Mouse (Mus musculus) midbrain, embryonic 12.5 days (tissue): ENCODE data around the gene Capg. TPM values are rescaled to one million over a fixed set of nuclear protein-coding genes. Genes with fewer than 3 reads are reported as not detected.
"Not testable (repeated sequence)": the region's sequence is repeated elsewhere in the genome, so short reads cannot be mapped to it uniquely, and the experiment has no call there.

Experiments used
- ATAC-seq: fragments of 200-750 bp; cut with Nextera tagmentation; 2 replicates; pipeline ENCODE4 v1.8.0; 2017; ENCODE audit warnings: low read depth, moderate TSS enrichment, moderate library complexity; ENCODE audit not compliant: low FRiP score
- H3K27ac ChIP-seq: fragments of 300-500 bp; sonication (generic); replicated peaks from 2 replicates; pipeline ENCODE4 v1.5.1; 2016; ENCODE audit warnings: mild to moderate bottlenecking
- H3K27me3 ChIP-seq: fragments of 300-500 bp; sonication (generic); 2 replicates; pipeline ENCODE4 v1.6.1; 2016; ENCODE audit warnings: mild to moderate bottlenecking
- H3K36me3 ChIP-seq: fragments of 300-500 bp; sonication (generic); 2 replicates; pipeline ENCODE4 v1.6.1; 2016
- H3K4me1 ChIP-seq: fragments of 300-500 bp; sonication (generic); 2 replicates; pipeline ENCODE4 v1.6.1; 2016
- H3K4me2 ChIP-seq: fragments of 300-500 bp; sonication (generic); replicated peaks from 2 replicates; pipeline ENCODE4 v1.6.1; 2016; ENCODE audit warnings: mild to moderate bottlenecking, moderate library complexity
- H3K4me3 ChIP-seq: fragments of 300-500 bp; sonication (generic); 2 replicates; pipeline ENCODE4 v1.5.1; 2016; ENCODE audit warnings: mild to moderate bottlenecking
- H3K9ac ChIP-seq: fragments of 300-500 bp; sonication (generic); replicated peaks from 2 replicates; pipeline ENCODE4 v1.6.1; 2016; ENCODE audit warnings: mild to moderate bottlenecking, moderate library complexity
- H3K9me3 ChIP-seq: fragments of 300-500 bp; sonication (generic); 2 replicates; pipeline ENCODE4 v1.6.1; 2016; ENCODE audit warnings: mild to moderate bottlenecking
- WGBS: fragments of 180-500 bp; shearing (Covaris S2); methylation state at CpG from one replicate; pipeline ENCODE4 v1.1.7; 2016; 5-methylcytosine and 5-hydroxymethylcytosine counted together
- polyA plus RNA-seq: library from polyadenylated mRNA; unstranded; fragments of >200 nt; fragmentation: Nextera tagmentation; extraction: Ambion mirVana; gene quantifications from 2 replicates; pipeline ENCODE4 v1.2.1, GENCODE M21; 2016

The Capg gene
- polyA plus RNA-seq, 1 experiment from 2014 or later = 5.8 TPM

GRCm38 (mm10) chr6:72519303-72519702, 24.9 kb upstream of the Capg start:
- H3K4me2 ChIP-seq = peak overlapping the region; percentile 42
- 17% methylated on average over 8 of the region's 8 CpGs for WGBS
- H3K9ac ChIP-seq = peak overlapping the region; percentile 41
- no peaks in the 10 kb centered on the region for H3K36me3 ChIP-seq
- 0 out of 2 replicates have a peak overlapping the region, but pooled peaks have one; percentile 3 for H3K4me3 ChIP-seq
- H3K4me1 ChIP-seq = peaks cover 28% of the 10 kb centered on the region
- no peaks in the 10 kb centered on the region for H3K9me3 ChIP-seq
- H3K27ac ChIP-seq = peak overlapping the region; percentile 92
- H3K27me3 ChIP-seq = no peaks in the 10 kb centered on the region
- peak; percentile 53; the same call in 1 of the 2 replicates for ATAC-seq

GRCm38 (mm10) chr6:72519892-72520663, 24.1 kb upstream of the Capg start:
- peaks cover 28% of the 10 kb centered on the region for H3K4me1 ChIP-seq
- 0 out of 2 replicates have a peak overlapping the region, but pooled peaks have one; percentile 3 for H3K4me3 ChIP-seq
- H3K9me3 ChIP-seq = no peaks in the 10 kb centered on the region
- no peaks in the 10 kb centered on the region for H3K27me3 ChIP-seq
- peak overlapping the region; percentile 42 for H3K4me2 ChIP-seq
- H3K36me3 ChIP-seq = no peaks in the 10 kb centered on the region
- WGBS = 5% methylated on average over 9 of the region's 10 CpGs
- peak overlapping the region; percentile 92 for H3K27ac ChIP-seq
- H3K9ac ChIP-seq = 0 out of 2 replicates have a peak overlapping the region, but pooled peaks have one; percentile 41
- peak; percentile 88 for ATAC-seq

- H3K4me1 ChIP-seq = peaks cover 28% of the 10 kb centered on the region
- no peak overlapping the region for H3K4me3 ChIP-seq
- H3K27me3 ChIP-seq = no peaks in the 10 kb centered on the region
- no peak overlapping the region for H3K4me2 ChIP-seq
- H3K9me3 ChIP-seq = no peaks in the 10 kb centered on the region
- H3K27ac ChIP-seq = peak overlapping the region; percentile 92
- H3K9ac ChIP-seq = no peak overlapping the region
- ATAC-seq = no peak
- WGBS = 94% methylated on average over 5 of the region's 5 CpGs
- H3K36me3 ChIP-seq = no peaks in the 10 kb centered on the region
These were observed 23.3 kb upstream of the Capg start for GRCm38 (mm10) chr6:72520904-72521303.

- Histone ChIP-seq H3K27me3 (no peaks in the 10 kb centered on the region), H3K9me3 (no peaks in the 10 kb centered on the region), H3K9ac (no peak within 1 kb of the TSS), H3K36me3 (no peaks in the 10 kb centered on the region), H3K4me2 (no peak within 1 kb of the TSS), H3K27ac (peak within 1 kb of the TSS; percentile 92), H3K4me3 (no peak within 1 kb of the TSS), H3K4me1 (peaks cover 28% of the 10 kb centered on the region)
- WGBS = 88% methylated on average over 5 of the region's 5 CpGs
- ATAC-seq = no peak
These were observed 22.6 kb upstream of the Capg start, which contains the start of gene Sh2d6 for GRCm38 (mm10) chr6:72521607-72522006. Gene Sh2d6, minus strand, starts transcription at chr6:72521707.

- H3K36me3 ChIP-seq = no peaks in the 10 kb centered on the region
- H3K4me2 ChIP-seq = no peak overlapping the region
- H3K4me1 ChIP-seq = peaks cover 28% of the 10 kb centered on the region
- 87% methylated on average over 5 of the region's 5 CpGs for WGBS
- ATAC-seq = no peak
- H3K27me3 ChIP-seq = no peaks in the 10 kb centered on the region
- H3K27ac ChIP-seq = no peak overlapping the region
- no peak overlapping the region for H3K9ac ChIP-seq
- no peaks in the 10 kb centered on the region for H3K9me3 ChIP-seq
- no peak overlapping the region for H3K4me3 ChIP-seq
These were observed 21.9 kb upstream of the Capg start for GRCm38 (mm10) chr6:72522288-72522687.

- Histone ChIP-seq H3K4me1 (peaks cover 28% of the 10 kb centered on the region), H3K4me2 (no peak overlapping the region), H3K9ac (no peak overlapping the region), H3K9me3 (no peaks in the 10 kb centered on the region), H3K36me3 (no peaks in the 10 kb centered on the region), H3K4me3 (no peak overlapping the region), H3K27me3 (no peaks in the 10 kb centered on the region), H3K27ac (no peak overlapping the region)
- no peak for ATAC-seq
- 66% methylated on average over 4 of the region's 4 CpGs for WGBS
These were observed 21.0 kb upstream of the Capg start for GRCm38 (mm10) chr6:72523222-72523621.

- Histone ChIP-seq H3K27ac (no peak overlapping the region), H3K27me3 (no peaks in the 10 kb centered on the region), H3K9me3 (no peaks in the 10 kb centered on the region), H3K4me2 (no peak overlapping the region), H3K9ac (no peak overlapping the region), H3K4me1 (peaks cover 21% of the 10 kb centered on the region), H3K36me3 (no peaks in the 10 kb centered on the region), H3K4me3 (no peak overlapping the region)
- ATAC-seq = no peak
- 82% methylated on average over 2 of the region's 2 CpGs for WGBS
These were observed 20.0 kb upstream of the Capg start for GRCm38 (mm10) chr6:72524160-72524559.

GRCm38 (mm10) chr6:72527070-72527469, 17.1 kb upstream of the Capg start:
- no peaks in the 10 kb centered on the region for H3K4me1 ChIP-seq
- WGBS = 92% methylated on average over 4 of the region's 4 CpGs
- H3K27me3 ChIP-seq = no peaks in the 10 kb centered on the region
- H3K4me3 ChIP-seq = no peak overlapping the region
- H3K27ac ChIP-seq = no peak overlapping the region
- ATAC-seq = no peak
- no peak overlapping the region for H3K4me2 ChIP-seq
- no peaks in the 10 kb centered on the region for H3K9me3 ChIP-seq
- no peak overlapping the region for H3K9ac ChIP-seq
- no peaks in the 10 kb centered on the region for H3K36me3 ChIP-seq

GRCm38 (mm10) chr6:72528410-72529151, 15.6 kb upstream of the Capg start:
- H3K9ac ChIP-seq = no peak overlapping the region
- 78% methylated on average over 10 of the region's 10 CpGs for WGBS

GRCm38 (mm10) chr6:72532580-72532979, 11.6 kb upstream of the Capg start:
- Histone ChIP-seq H3K27me3 (no peaks in the 10 kb centered on the region), H3K27ac (peak overlapping the region; percentile 49), H3K9me3 (no peaks in the 10 kb centered on the region), H3K9ac (no peak overlapping the region), H3K4me3 (no peak overlapping the region), H3K4me2 (no peak overlapping the region), H3K4me1 (peaks cover 17% of the 10 kb centered on the region; the same call in 1 of the 2 replicates), H3K36me3 (no peaks in the 10 kb centered on the region)
- ATAC-seq = no peak
- WGBS = 68% methylated on average over 4 of the region's 4 CpGs

More at GRCm38 (mm10) chr6:72528410-72529151, 15.6 kb upstream of the Capg start:
- no peak overlapping the region for H3K4me2 ChIP-seq
- H3K4me3 ChIP-seq = no peak overlapping the region
- no peak overlapping the region for H3K27ac ChIP-seq
- H3K27me3 ChIP-seq = no peaks in the 10 kb centered on the region
- no peaks in the 10 kb centered on the region for H3K9me3 ChIP-seq
- peaks cover 10% of the 10 kb centered on the region; the same call in 1 of the 2 replicates for H3K4me1 ChIP-seq
- ATAC-seq = no peak
- H3K36me3 ChIP-seq = no peaks in the 10 kb centered on the region

GRCm38 (mm10) chr6:72533555-72533954, 10.6 kb upstream of the Capg start:
- WGBS = 38% methylated on average over 1 of the region's 1 CpGs
- not testable (repeated sequence) for H3K4me2 ChIP-seq, H3K9ac ChIP-seq, H3K27me3 ChIP-seq, H3K4me3 ChIP-seq, ATAC-seq, H3K36me3 ChIP-seq, H3K27ac ChIP-seq, H3K9me3 ChIP-seq
- H3K4me1 ChIP-seq = peaks cover 22% of the 10 kb centered on the region
